Mouse (Mus musculus) urinary bladder, adult 2 months (tissue): Measurements from ENCODE around the gene Nfia. TPM values are rescaled to one million over a fixed set of nuclear protein-coding genes. Genes with fewer than 3 reads are reported as not detected.

ENCODE experiments used
- DNase-seq: peaks from one replicate; pipeline ENCODE4 v3.0.0; 2022; ENCODE audit warnings: low spot score
- polyA plus RNA-seq: library from polyadenylated mRNA; depleted of rRNA; stranded (reverse); fragments of >200 nt; gene quantifications from 2 replicates; pipeline ENCODE4 v1.2.3, GENCODE M21; 2012

Gene Nfia
- polyA plus RNA-seq, 1 experiment = 19.6 TPM

- no peak for DNase-seq
Observed at GRCm38 (mm10) chr4:97868307-97868937, 95.9 kb downstream of the Nfia start.

GRCm38 (mm10) chr4:97868938-97869440 lies 96.5 kb downstream of the Nfia start:
- DNase-seq = peak; percentile 77

- no peak for DNase-seq
Observed at GRCm38 (mm10) chr4:97869451-97869850, 96.9 kb downstream of the Nfia start.

- no peak for DNase-seq
Observed at GRCm38 (mm10) chr4:97871770-97872439, 99.4 kb downstream of the Nfia start.

GRCm38 (mm10) chr4:97874916-97875315 lies 102.4 kb downstream of the Nfia start:
- no peak for DNase-seq

- DNase-seq = no peak
Observed at GRCm38 (mm10) chr4:97875901-97876300, 103.4 kb downstream of the Nfia start.

- DNase-seq = no peak
Observed at GRCm38 (mm10) chr4:97879696-97880095, 107.2 kb downstream of the Nfia start.

- DNase-seq = no peak
Observed at GRCm38 (mm10) chr4:97880120-97881055, 107.9 kb downstream of the Nfia start.

- DNase-seq = no peak
Observed at GRCm38 (mm10) chr4:97885574-97885973, 113.0 kb downstream of the Nfia start.

GRCm38 (mm10) chr4:97886220-97886619 lies 113.7 kb downstream of the Nfia start:
- no peak for DNase-seq

- no peak for DNase-seq
Observed at GRCm38 (mm10) chr4:97887228-97887627, 114.7 kb downstream of the Nfia start.

- no peak for DNase-seq
Observed at GRCm38 (mm10) chr4:97891063-97891462, 118.5 kb downstream of the Nfia start.

GRCm38 (mm10) chr4:97891611-97892010 lies 119.1 kb downstream of the Nfia start:
- DNase-seq = no peak

GRCm38 (mm10) chr4:97893915-97894884 lies 121.7 kb downstream of the Nfia start:
- no peak for DNase-seq

GRCm38 (mm10) chr4:97895940-97896339 lies 123.4 kb downstream of the Nfia start:
- no peak for DNase-seq

GRCm38 (mm10) chr4:97900256-97900944 lies 127.9 kb downstream of the Nfia start:
- DNase-seq = no peak

GRCm38 (mm10) chr4:97905826-97906225 lies 133.3 kb downstream of the Nfia start:
- DNase-seq = no peak

- DNase-seq = no peak
Observed at GRCm38 (mm10) chr4:97908576-97909147, 136.1 kb downstream of the Nfia start.

GRCm38 (mm10) chr4:97910115-97910776 lies 137.7 kb downstream of the Nfia start:
- no peak for DNase-seq
